Mouse (Mus musculus) erythroid progenitor cell, adult 5-6 weeks (primary cell): ENCODE measurements around the gene Ush1g. TPM values are rescaled to one million over a fixed set of nuclear protein-coding genes. Genes with fewer than 3 reads are reported as not detected.

Experiments
- ATAC-seq: replicated peaks from 2 replicates; pipeline ENCODE4 v1.8.0; 2016; ENCODE audit warnings: moderate number of reproducible peaks, mild to moderate bottlenecking, moderate TSS enrichment, inconsistent platforms; ENCODE audit not compliant: poor library complexity, low FRiP score, severe bottlenecking
- total RNA-seq, 2 experiments: library from RNA; stranded (forward) in 1 of 2; stranded (reverse) in 1 of 2; fragments of 150-400 nt in 1 of 2; fragments of 186-747, 209-891 nt in 1 of 2; gene quantifications; 2 replicates each; pipeline versions ENCODE4 v1.2.3 to v1.2.4; 2015 to 2017; ENCODE audit warnings: low replicate concordance in 2 of 2

Ush1g gene
- total RNA-seq (2015; ENCODE audit: low replicate concordance) (not detected in 2 replicates), total RNA-seq (2017; ENCODE audit: low replicate concordance) (not detected in 2 replicates)

DNA sequence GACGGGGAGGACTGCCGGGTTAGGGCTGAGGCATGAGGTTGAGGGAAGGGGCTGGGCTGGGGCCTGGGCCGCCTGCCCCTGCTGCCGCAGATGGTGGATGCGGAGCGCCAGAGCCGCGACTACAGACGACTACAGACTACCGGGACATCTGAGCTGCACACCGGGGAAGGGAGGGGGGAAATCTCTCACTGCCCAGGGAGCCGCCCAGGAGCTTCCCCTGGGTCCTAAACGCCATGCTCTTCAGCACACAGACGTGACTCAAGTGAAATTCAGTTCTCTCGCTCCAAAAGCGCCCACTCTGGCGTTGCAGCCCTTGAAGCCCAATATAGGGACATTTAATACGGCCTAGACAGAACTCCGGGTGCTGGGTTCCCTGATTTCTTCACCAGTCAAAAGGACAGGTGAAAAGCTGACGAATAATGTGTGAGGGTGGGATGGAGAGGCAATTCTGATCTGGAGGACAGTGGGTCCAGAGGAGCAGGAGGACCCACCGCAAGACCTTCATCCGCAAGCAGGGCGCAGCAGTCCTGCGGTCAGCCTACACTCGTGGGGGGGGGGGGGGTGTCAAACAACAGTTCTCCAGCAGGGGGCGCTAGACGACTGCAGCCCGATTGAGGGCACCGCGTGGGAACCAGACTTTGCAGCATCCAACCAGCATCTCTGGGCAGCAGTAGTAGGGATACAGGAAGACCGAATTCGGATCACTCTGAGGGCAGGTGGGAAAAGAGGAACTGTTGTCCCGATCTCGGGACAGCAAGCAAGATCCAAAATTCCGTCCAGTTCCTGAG, at the start of gene Ush1g:
TSS of gene Ush1g (minus strand) at position 136 of the 788 bp plus-strand sequence.
- ATAC-seq: 0 out of 2 replicates have a peak, but pooled peaks have one; percentile 40

DNA sequence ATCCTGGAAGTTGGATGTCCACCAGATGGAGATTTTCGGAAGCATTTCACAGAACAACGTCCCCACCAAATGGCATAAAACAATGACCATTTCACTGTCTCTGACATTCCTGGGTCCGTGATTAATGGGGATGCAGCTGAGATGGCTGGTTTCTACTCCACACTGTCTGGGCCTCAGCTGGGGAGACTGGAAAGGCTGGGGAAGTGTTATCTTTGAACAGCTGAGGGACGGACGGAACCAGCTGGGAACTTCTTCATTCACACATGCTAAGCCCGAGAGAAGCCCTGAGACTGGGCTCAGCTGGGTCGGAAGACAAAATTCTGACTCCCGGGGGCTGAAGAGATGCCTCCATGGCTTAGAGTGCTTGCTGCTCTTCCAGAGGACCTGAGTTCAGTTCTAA, 49.5 kb upstream of the Ush1g start:
- ATAC-seq: no peak

DNA sequence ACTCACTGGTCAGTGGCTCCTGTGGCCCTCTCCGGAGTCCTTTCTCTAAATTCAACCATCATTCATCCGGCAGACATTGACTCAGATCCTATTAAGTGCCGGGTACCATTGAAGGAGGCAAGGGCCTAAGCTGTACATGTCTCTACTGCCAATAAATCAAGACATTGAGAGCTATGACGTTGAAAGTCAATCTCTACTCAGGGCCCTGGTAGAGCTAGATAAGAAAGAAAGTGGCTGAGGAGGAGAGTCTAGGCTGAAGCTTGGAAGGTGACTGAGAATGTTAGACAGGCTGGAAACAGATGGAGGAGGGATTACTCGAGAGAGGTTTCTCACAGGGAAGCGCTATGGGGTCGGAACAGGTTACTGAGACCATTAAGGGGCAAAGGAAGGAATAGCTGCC, 48.5 kb upstream of the Ush1g start:
- no peak for ATAC-seq

DNA sequence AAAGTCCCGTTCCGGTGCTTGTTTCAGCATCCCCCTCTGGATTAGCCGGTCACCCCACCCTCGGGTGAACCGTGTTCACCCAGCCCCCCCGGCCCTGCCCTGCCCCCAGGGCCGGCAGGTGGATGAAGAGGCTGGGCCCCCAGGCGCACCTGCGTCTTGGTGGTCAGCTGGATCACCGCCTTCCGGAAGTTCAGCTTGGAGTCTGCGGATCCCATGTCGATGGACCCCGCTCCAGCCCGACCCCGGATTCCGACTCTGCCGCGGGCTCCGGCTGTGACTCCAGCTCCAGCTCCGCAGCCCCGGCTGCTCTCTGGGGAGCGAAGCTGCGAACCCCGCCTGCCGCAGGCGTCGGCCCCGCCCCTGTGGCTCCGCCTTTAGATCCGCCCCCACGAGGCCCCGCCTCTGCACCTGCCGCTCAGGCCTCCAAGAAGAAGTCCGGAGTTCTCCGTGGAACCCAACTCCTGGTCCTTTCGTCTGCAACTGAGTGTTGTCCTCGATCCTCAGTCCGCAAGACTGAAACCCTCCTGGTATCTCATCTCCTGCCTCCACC, 45.6 kb upstream of the Ush1g start, which contains the start of gene Hid1:
TSS of gene Hid1 (minus strand) at position 362 of the 550 bp plus-strand sequence.
- ATAC-seq: peak; percentile 81

DNA sequence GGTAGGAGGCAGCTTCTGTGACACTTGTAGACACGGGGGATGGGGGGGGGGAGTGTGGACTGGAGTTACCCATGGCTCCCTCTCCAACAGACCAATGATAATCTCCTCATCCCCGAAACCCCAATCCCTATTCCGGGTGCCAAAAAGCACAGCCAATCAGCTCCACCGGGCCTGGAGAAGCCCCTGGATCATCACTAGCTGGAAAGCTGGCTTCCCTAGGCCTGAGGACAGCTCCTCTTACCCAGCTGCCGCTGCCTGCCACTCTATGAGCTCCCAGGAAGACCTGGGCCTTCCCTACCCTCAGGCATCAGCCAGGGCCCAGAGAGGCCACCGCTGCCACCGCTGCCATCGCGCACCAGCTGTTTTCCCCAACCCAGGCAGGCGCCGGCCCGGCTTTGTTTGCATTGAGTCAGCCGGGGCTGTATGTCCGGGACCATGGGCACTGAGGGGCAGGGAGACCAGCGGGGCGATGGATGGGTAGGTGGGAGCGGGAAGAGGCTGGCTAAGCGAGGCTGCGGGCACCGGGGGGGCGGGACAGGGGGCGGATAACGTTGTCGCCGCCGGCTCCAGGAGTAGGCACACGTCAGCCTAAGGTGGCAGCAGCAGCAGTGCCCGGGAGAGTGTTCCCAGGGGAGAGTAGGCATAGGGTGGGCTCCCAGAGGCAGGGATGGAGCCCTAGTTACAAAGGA, 45.0 kb upstream of the Ush1g start:
- ATAC-seq: no peak

DNA sequence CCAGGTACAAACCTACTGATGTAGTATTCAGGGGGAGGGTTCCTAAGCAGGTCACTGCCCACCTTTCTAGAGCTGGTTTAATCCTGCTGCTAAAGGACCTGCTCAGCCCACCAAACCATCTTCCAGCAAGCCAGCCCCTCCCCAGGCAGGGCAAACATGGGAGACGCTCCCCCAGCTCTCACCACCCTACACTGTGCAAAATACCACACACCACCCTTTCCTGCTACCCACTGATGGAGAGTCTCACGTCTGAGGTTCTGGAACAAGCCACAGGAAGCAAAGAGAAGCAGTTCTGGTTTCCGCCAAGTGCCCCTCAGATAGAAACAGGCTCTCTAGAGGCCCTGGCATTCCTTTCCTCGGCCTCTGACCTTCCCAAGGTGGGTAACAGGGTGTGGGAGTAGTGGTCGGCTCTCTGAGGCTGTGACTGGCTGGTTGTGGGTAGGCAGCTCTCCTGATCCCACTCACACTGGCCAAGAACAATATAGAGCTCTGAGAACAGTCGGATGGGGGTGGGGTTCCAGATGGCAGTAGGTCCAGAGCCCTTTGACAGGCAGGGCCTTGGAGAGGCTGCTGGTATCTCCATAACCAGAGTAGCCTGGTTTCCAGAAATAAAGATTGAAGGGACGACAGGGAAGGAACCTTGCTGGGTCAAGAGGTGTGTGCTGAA, 44.3 kb upstream of the Ush1g start:
- no peak for ATAC-seq

DNA sequence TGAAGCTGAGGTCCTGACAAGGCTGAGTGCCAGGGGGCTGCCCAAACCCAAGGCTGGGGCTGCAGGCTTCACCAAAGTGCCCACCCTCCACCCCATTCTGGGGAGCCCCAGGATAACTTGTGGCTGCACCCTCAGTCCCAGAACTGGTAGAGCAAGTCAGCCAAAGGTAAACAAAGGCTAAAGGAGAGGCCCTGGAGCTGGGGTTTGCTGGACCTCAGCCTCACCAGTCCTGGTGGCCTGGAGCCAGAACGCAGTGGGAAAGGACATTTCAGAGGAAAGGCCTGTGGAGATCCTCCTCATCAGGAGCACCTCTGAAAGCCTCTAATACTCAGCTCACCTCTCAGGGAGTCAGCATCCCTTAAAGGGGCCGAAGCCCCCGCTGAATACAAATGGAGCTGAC, 42.3 kb upstream of the Ush1g start:
- ATAC-seq: no peak

DNA sequence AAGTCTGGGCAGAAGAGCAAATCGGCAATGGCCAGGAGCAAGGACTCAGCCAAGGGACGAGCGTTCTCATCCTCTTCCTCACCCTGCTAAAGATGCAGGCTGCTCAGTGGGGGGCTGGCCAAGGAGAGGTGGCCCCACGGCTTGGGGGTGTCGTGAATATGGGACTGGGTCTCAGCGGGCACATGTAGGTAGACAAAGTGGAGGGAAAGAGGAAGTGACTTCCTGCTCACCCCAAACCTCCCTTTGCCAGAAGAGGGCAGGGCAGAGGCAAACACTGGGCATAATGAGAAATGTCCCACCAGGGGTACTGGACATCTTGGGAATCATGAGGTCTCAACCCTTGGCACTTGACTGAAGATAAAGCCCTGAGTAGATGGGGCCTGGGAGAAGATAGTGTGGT, 37.9 kb upstream of the Ush1g start:
- ATAC-seq: no peak

DNA sequence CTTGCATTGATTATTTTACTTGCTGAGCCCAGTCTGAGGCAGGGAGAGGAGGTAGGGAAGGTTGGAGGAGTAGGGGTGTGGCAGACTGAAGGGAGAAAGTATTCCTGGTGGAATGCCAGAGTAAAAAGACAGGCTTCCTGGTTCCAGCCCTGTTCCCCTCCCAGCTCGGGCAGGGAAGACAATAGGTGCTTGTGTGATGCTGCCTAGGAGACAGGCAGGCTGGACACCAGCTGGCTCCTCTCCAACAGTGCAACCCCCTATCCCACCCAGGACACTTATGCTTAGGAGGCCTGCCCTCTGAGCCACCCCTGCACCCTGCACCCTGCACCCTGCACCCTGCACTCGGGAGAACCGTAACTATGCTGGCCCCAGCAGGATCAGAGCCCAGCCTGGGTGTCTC, 37.5 kb upstream of the Ush1g start:
- ATAC-seq: no peak

DNA sequence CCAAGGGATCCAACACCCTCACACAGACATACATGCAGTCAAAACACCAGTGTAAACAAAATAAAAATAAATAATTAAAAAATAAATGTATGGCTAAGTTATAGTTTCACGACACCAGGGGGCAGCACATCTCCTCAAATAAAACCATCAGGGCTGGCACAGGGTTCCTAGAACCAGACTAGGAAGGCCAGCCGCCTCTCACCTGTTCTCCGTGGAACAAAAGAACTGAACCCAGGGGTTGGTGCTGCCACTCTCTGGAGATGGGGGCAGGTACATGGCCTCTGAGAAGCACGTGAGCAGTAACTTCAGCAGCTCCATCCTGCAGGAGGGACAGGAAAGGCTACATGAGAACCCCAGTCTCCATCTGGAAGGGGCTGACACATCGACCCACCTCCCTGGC, 36.6 kb upstream of the Ush1g start:
- ATAC-seq: no peak

DNA sequence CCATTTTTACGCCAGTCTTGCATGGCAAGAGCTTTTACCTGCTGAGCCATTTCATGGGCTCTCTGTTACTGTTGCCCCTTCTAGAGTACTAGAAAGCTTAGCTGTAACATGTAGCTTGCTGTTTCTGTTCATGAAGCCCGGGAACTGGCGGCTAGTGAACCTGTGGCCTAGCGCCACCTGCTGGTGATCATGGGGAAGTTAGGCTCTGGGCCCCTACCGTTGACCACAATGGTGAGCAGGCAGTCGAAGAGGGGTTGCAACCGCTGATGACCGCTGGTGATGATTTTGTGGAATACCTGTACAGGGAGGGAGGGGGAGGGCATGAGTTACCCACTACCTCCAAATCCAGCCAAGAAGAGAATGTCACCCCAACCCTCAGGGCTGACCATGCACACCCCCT, 32.3 kb upstream of the Ush1g start:
- ATAC-seq: peak; percentile 68

DNA sequence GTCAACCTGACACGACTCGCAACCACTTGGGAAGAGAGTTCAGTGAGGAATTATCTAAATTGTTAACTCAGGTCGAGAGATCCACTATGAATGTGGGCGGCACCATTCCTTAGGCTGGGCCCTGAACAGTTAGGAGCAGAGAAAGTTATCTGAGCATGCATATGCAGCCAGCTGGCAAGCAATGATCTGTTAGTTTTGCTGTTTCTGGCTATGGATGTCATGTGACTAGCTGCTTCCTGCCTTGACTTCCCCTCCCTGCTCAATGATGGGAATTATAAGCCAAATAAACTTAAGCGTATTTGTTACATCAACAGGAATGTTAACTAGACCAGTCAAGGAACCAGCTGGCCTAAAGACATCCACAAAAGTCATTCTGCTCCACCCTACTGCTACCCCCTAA, 31.5 kb upstream of the Ush1g start:
- ATAC-seq: no peak

DNA sequence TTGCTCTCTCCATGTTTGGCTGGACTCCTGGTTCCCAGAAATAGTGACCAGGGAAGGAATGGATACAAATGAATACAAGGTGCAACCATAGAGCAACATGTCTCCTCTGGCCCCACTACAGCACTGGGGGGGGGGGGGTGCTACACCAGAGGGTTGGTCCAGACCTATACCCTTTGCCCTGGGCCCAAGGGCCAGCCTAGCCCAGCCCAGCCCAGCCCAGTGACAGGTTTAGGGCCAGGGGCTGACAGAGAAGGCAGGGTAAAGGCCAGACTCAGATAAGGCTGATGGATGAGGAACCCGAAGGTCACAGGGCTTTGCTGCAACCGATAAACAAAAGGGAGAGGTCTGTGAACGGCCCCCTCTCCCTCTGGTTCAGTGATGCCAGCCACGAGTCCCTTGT, 28.1 kb upstream of the Ush1g start:
- no peak for ATAC-seq

DNA sequence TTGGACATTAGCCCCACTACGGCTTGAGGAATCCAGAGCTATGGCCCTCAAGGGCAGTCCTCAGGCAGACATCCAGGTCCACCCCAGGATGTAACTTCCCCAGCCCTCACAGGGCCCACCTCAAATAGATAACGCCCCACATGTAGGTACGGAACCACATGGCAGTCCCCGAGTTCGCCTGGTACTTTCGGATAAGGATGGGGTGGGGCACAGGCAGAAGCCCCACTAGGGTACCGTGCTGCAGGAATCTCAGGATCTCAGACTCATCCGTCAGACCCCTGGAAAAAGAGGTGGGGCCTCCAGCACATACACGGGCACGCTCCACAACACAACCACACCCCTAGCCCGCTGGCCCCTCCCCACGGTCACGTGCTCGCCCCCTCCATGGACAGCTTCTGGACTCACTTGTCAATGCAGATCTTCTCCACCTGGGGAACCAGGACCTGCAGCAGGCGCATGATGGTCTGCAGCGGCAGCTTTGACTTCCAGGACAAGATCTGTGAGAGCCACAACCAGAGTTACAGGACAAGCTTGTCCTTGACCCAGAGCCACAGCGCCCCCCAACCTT, 26.9 kb upstream of the Ush1g start:
- ATAC-seq: no peak

DNA sequence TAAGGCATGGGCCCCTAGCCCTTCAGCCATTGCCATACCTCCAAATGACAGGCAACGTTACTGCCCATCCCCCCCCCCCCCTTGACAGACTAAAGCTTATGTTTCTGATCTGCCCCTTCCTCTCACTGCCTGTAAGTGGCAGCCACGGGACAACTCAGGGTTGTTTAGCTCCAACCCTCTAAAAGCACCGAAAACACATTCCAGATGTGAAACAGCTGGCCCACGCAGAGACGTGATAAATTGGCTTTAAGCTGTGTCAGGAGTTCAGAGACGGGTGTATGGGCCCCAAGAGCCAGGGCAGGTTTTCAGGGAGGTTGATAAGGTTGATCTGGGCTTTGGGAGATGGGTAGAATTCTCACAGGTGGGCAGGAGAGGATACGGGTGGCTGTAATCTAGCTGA, 23.7 kb upstream of the Ush1g start:
- ATAC-seq: no peak

DNA sequence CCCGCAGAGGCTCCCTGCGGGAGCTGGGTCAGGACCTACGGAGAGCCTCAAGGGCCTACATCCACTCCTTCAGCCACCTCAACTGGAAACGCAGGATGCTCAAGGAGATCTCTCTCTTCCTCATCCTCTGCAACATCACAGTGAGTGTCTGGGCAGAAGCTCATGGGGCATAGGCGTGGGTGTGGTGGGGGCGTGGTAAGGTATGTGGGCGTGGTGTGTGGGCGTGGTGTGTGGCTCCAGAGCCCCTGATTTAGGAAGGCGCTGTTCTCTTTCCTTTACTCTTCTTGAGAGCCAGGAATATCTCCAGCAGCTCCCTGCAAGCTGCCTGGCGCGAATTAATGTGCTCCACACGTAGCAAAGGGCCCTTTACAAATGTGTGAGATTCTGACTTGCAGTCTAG, 23.1 kb upstream of the Ush1g start:
- no peak for ATAC-seq

DNA sequence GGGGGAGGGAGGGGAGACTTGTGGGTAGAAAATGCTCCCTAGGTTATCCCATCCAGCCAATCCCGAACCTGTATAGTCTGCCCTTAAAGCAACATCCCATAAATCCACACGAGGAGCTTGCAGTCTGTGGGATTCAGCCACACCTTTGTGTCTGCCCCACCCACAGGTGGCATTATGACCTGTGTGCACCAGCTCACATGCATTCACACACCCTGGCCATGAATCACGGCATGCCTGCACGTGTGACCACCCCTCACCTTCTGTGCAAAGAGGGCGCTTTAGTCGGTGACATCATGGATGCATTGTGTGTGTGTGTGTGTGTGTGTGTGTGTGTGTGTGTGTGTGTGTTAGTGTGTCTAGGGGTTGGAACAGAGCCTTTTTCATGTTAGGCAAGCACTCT, 20.0 kb upstream of the Ush1g start:
- ATAC-seq: no peak

DNA sequence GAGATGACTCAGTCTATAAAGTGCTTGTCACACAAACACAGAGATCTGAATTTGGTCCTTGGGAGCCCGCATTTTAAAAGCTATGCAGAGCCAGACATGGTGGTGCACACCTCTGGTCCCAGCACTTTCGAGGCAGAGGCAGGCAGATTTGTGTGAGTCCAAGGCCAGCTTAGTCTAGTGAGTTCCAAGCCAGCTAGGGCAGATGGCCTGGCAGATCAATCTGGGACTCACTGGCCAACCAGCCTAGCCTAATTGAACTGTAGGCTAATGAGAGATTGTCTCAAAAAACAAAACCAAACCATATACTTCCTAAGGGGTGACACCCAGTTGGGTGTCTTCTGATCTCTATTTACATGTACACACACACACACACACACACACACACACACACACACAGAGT, 19.4 kb upstream of the Ush1g start:
- ATAC-seq: no peak

DNA sequence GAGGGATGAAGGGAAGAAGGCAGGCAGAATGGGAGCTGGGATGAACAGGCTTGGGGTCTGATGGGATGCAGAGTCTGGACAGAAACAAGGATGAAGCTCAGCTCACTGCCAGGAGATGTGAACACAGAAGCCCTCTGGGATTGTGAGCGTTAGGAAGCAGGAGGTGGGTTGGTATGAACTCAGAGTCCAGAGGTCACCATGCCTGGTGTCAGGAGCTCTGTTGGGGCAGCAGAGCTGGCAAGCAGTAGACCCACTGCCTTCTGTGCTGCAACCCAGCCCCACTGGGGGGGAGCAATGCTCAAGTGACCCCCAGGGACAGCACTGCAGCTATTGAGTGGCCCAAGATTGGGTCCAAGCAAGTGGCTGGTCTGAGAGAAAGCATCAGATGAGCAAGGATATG, 16.0 kb upstream of the Ush1g start:
- ATAC-seq: no peak

DNA sequence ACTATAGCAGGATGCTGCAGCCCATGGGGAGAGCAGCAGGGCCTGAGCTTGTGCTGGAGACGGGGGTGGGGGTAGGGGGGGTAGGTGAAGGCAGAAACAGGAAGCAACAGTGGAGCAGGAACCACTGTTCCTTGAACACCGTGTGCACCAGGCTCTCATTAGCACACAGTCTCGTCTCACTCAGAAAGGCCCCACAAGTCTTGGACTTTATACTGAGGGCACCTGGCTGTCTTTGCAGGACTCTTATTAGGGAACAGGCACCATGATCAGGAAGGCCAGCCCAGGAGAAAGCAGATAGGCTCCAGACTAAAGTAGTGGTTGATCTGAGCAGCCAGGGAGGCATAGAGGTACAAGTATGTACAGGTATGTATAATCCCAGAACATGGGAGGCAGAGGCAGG, 15.5 kb upstream of the Ush1g start:
- ATAC-seq: no peak
